Mouse (Mus musculus): Measurements from ENCODE around the gene Leng8.

Leng8 gene

GRCm38 (mm10) chr7:4136771-4137531, at the start of gene Leng8:
Gene Leng8 (plus strand): TSS chr7:4137039.
- DNase-seq (ENCODE audit: low read depth): peak; percentile 98

GRCm38 (mm10) chr7:4087238-4087895, 49.5 kb upstream of the Leng8 start:
- DNase-seq (ENCODE audit: low read depth): no peak

DNA sequence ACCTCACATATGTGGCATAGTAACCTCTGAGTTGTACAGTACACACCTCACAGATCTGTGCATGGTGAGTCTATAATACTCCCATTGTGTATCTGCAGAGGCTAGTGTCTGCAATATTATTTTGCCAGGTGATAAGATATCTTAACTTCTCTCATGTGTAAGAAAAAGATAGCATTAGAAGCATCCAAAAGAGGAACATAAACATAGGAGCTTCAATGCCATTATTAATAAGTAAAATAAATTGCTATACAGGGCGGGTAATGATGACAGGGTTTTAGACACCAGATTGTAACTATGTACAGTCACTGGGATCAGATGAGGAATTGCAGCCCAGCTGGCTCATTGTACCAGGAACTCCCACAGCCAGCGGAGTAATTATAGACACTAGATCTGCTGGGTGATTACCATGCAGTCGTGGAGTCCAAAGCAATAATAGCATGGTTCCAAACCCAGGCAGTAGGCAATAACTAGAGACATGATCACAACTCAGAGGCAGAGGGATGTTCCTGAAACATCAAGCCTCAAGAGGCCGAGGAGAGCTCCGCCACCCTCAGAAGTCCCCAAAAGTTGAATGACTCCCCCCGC, 48.9 kb upstream of the Leng8 start:
- no peak for DNase-seq (ENCODE audit: low read depth)

GRCm38 (mm10) chr7:4088679-4089078, 48.2 kb upstream of the Leng8 start:
- DNase-seq (ENCODE audit: low read depth): no peak

DNA sequence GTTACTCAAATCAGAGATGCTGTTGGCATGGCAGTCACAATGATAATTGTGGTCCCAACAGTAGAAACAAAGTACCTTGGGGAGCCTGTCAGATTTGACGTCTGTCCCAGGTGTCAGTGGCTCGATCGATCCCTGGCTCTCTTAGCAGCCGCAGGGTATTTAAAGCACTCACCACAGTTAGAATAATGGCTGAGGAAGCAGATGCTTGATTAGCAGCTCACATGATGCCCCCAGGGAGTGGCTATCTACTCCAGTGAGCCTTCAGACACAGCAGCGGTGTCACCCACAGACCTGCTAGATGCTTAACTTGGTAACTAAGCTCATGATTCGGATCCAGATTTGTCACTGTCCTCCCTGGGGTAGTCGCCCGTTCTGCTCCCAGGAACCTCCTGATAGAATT, 45.7 kb upstream of the Leng8 start:
- DNase-seq (ENCODE audit: low read depth): no peak

- peak; percentile 8 for DNase-seq (ENCODE audit: low read depth)
These were observed 38.5 kb upstream of the Leng8 start for GRCm38 (mm10) chr7:4098301-4098700.

GRCm38 (mm10) chr7:4098832-4099231, 38.0 kb upstream of the Leng8 start:
- peak; percentile 25 for DNase-seq (ENCODE audit: low read depth)

DNA sequence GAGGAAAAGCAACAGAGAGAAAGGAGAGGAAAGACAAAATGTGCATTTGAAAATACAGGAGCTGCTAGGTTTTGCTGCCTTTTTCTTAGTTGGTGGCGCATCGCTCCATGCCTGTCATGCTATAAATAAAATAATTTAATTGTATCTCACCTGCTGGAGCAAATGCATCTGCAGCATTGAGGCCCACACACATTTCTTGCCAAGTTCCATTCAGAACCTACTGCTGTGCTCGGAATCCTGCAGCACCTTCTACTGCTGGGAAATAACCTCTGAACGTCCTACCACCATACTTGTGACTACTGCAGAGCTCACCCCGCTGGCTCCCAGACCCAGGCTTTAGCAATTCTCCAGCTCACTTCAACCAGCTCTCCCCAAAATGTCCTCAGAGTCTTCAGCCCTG, 35.7 kb upstream of the Leng8 start:
- no peak for DNase-seq (ENCODE audit: low read depth)

DNA sequence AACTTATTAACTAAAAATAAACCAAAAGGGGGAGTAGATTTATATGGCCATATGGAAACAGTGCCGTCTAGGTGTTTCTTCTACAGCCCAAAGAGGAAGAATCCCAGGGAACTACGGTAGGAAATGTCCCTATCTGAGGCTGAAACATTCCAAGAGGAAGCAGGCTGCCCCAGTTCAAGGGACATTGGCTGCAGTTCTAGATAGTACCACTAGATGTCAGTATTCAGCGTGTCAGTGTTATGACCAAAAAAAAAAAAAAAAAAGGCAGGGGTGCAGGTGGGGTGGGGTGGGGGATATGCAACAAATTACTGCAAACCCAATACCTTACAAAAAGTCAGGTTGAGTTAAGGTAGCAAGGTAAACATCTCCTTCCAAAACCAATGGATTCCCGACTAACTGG, 33.4 kb upstream of the Leng8 start:
- peak; percentile 15 for DNase-seq (ENCODE audit: low read depth)

- DNase-seq (ENCODE audit: low read depth): no peak
These were observed 25.1 kb upstream of the Leng8 start for GRCm38 (mm10) chr7:4111766-4112165.

GRCm38 (mm10) chr7:4117050-4117814, 19.6 kb upstream of the Leng8 start:
- DNase-seq (ENCODE audit: low read depth): no peak

- no peak for DNase-seq (ENCODE audit: low read depth)
These were observed 17.4 kb upstream of the Leng8 start, which contains the start of gene Ttyh1 for GRCm38 (mm10) chr7:4119344-4119902. Gene Ttyh1 (plus strand): TSS chr7:4119408.

GRCm38 (mm10) chr7:4119976-4120921, 16.6 kb upstream of the Leng8 start:
- DNase-seq (ENCODE audit: low read depth): no peak

GRCm38 (mm10) chr7:4122076-4122768, 14.6 kb upstream of the Leng8 start:
- DNase-seq (ENCODE audit: low read depth): no peak

DNA sequence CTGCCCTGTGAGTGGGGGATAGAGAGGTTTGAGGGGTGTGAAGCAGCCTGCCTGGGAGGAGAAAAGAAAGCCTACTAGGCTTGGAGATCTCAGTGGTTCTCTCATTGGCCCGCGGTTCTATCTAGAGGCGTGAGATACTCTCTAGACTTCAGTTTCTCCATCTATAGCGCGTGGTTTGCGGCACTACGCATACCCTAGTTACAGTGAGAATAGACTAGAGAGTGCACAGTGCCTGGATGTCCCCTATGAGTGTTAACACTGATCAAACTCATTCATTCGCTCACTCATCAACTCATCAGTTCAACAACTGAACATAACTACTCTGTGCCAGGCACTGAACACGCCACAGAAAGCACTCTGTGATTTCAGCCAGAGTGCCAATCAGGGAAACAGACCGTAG, 14.1 kb upstream of the Leng8 start:
- DNase-seq (ENCODE audit: low read depth): no peak

DNA sequence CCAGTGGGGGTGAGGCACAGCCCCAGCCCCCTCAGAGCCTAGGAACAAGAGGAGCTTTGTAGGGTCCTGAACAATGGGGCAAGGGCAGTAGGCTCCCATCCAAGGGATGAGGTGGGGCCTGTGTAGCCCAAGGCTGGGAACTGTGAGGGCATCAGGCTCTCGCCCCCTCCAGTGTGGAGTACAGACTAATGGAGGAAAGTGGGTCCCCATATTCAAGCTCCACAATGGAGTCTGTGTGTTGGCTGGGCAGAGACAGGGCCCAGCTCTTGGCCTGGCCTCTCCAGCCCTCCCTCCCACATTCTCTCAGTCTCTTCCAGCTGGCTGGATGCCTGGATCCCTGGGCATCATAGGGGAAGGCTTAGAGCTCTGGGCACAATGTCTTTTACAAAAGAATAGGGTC, 13.1 kb upstream of the Leng8 start:
- DNase-seq (ENCODE audit: low read depth): peak; percentile 67

GRCm38 (mm10) chr7:4124315-4124759, 12.5 kb upstream of the Leng8 start:
- DNase-seq (ENCODE audit: low read depth): peak; percentile 67

DNA sequence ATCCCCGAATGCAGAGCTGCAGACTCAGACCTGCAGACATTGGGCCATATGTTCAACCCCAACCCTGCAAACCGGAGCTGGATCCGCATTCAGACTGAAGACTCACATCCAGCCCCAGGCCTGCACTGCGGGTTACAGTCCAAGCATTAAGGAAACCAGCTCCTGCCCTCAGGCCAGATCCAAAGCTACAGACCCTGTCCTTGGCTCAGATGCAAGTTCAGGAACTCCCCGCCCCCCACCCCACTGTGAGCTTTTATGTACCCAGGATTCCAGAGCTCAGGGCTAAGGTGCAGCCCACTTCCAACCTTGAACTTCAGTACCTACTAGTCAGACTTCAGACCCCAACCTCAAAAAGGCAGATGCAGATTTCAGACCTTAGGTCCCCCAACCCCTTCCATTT, 12.0 kb upstream of the Leng8 start:
- DNase-seq (ENCODE audit: low read depth): no peak

- DNase-seq (ENCODE audit: low read depth): no peak
These were observed 11.5 kb upstream of the Leng8 start for GRCm38 (mm10) chr7:4125306-4125705.

Measured in fibroblast of lung, adult 2 months (primary cell).